Mouse (Mus musculus) small intestine, adult 2 months (tissue): ENCODE measurements around the gene Gcnt1.

Source experiments
- CTCF ChIP-seq: fragments of 200-500 bp; IDR thresholded peaks from 2 replicates; pipeline ENCODE4 v1.5.1; 2012; ENCODE audit warnings: low read depth, mild to moderate bottlenecking, control low read depth, inconsistent platforms, low read length, moderate library complexity, mixed read lengths; ENCODE audit not compliant: insufficient replicate concordance, insufficient read length; ENCODE audit errors: extremely low read depth
- POLR2A ChIP-seq: fragments of 200-500 bp; IDR thresholded peaks from 2 replicates; pipeline ENCODE4 v1.6.1; 2012; ENCODE audit warnings: low read depth, mild to moderate bottlenecking, control low read depth, inconsistent platforms, low read length, moderate library complexity

- TF ChIP-seq POLR2A (no peak), CTCF (no peak)
Observed at GRCm38 (mm10) chr19:17323006-17323688, 49.5 kb downstream of the Gcnt1 start.
